Mouse (Mus musculus) spleen, postnatal 14 days (tissue): ENCODE measurements around the gene Cars2.
"Not testable (repeated sequence)": the region's sequence is repeated elsewhere in the genome, so short reads cannot be mapped to it uniquely, and the experiment has no call there.

Experiments
- DNase-seq, 2 experiments: peaks; one replicate each; pipeline ENCODE4 v3.0.0; 2021 to 2022; ENCODE audit warnings: low spot score in 2 of 2

Cars2 gene

DNA sequence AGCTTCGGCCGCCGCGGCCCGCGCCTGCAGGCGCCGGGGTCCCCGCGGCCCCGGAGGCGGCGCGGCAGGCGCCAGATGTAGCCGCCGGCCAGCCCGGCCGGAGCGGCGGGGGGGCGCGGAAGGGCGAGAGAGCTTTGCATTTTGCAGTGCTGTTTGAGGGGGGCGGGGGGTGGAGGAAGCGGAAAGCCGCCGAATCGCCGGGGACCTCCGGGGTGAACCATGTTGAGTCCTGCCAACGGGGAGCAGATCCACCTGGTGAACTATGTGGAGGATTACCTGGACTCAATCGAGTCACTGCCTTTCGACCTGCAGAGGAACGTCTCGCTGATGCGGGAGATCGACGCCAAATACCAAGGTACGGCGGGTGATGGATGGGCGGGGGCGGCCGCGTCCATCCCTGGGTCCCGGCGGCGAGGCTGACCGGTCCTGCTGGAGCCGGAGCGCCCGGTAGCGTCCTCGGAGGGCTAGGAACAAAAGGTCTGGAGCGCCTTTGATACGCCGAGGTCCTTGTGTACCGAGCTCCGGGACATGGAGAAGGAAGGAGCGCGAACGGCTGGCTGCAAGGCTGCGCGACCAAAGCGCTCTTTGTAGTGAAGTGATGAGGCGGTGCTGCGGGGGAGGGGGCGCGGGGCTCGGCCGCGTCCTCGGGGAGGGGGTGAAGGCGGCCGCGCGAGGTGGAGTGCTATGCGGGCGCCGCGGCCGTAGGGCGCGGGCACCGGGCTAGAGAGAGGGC is 6.3 kb upstream of the Cars2 start:
- DNase-seq = peak; percentile 28 to 36

GRCm38 (mm10) chr8:11555720-11556591 is 5.4 kb upstream of the Cars2 start:
- peak; percentile 93 to 94 for DNase-seq

- DNase-seq = peak; percentile 91 to 93
Observed at GRCm38 (mm10) chr8:11554799-11555719, 4.5 kb upstream of the Cars2 start, which contains the start of gene Ing1. Gene Ing1 (plus strand): TSS chr8:11555571.

- DNase-seq = no peak
Observed at GRCm38 (mm10) chr8:11552390-11552789, 1.8 kb upstream of the Cars2 start.

GRCm38 (mm10) chr8:11551497-11551896 is 914 bp upstream of the Cars2 start:
- DNase-seq = not testable (repeated sequence)

DNA sequence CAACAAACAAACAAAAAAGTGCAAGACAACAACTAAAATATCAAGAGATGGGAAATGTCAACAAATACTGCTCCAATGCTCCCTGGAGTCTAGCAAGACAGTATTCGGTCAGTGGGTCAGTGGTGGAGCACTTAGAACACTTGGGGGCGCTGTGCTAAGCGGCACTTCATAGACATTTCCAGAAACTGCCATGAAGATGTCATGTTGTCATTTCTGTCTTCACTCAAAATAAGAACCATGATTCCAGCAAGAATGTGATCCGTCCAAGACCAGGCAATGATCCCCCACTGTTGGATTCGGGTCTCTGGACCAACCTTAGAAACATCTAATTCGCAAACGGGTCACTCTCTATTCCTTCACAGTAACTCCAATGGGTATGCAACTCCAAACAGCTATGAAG is 877 bp downstream of the Cars2 start:
- peak; percentile 41 to 65 for DNase-seq

- DNase-seq = no peak
Observed at GRCm38 (mm10) chr8:11547063-11547462, 3.5 kb downstream of the Cars2 start.

GRCm38 (mm10) chr8:11544386-11544785 is 6.2 kb downstream of the Cars2 start:
- DNase-seq = peak; percentile 43 to 67

- no peak for DNase-seq
Observed at GRCm38 (mm10) chr8:11542866-11543265, 7.7 kb downstream of the Cars2 start.

GRCm38 (mm10) chr8:11542031-11542430 is 8.6 kb downstream of the Cars2 start:
- no peak for DNase-seq

GRCm38 (mm10) chr8:11540182-11540581 is 10.4 kb downstream of the Cars2 start:
- no peak for DNase-seq

- no peak for DNase-seq
Observed at GRCm38 (mm10) chr8:11539049-11539448, 11.5 kb downstream of the Cars2 start.

- no peak for DNase-seq
Observed at GRCm38 (mm10) chr8:11534494-11534893, 16.1 kb downstream of the Cars2 start.

DNA sequence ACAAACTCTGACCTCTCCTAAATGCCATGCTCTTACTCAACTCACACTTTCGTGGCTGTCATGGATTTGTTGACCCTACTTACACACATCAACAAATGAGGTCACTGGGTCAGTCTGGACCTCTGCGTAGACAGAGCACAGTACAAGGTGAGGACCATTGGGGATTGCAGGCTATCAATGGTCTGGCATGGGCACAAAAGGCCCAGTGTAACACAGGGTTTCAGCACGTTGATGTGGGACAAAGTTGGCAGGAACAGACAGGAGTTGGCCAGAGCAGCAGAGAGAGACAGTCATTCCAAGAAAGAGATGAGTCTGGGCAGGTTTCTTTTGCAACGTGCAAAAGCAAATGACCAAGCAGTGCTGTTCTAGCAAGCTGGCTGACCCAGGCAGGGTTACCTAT is 19.7 kb downstream of the Cars2 start:
- DNase-seq = no peak

- no peak for DNase-seq
Observed at GRCm38 (mm10) chr8:11530155-11530770, 20.3 kb downstream of the Cars2 start.

DNA sequence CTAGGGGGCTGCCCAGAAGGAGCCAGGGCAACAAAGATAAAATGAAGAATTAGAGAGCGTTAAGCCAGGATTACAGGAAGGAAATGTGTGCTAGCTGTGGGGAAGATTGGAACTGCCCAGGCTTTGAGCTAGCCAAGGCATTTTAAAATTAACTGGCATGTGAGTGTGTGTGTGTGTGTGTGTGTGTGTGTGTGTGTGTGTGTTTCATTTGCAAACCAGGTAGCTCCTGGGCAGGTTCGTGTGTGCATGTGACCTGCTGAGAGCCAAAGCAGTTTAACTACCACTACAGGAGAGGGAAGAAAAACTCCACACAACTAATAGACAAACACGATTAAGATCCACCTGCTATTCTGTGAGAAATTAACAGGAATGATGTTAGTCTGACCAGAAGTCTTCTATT is 27.3 kb downstream of the Cars2 start:
- DNase-seq = no peak

- no peak for DNase-seq
Observed at GRCm38 (mm10) chr8:11518676-11519075, 31.9 kb downstream of the Cars2 start.

- DNase-seq = no peak
Observed at GRCm38 (mm10) chr8:11518056-11518396, 32.6 kb downstream of the Cars2 start.

DNA sequence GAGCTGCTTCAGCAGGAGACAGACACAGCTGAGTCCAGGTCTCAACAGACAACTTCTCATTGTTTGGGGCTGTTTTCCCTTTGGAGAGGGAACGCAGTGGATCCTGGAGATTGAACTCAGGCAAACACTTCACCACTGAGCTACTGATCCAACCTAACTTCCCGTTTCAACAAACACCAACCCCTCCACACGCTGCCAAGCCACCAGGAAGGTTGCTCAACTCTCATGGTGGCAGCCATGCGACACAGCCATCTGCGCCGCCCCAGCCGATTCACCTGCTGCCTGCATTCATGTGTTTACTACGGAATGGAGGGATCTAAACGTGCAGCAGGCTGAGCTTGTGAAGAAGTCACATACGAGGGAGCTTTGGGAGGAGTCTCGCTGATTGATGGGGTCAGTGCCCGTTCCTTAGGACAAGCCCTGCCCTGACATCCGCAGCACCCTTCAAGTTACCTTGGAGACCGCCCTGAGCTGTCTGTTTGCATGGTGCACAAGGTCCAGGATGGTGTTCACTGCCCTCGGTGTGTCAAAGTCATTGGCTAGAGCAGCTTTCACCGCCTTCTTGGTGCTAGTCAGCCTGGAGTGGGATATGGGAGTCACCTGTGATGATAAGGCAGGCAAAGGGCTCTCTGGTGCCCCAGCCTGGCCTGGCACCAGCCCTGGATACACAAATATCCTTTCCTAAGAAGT is 33.1 kb downstream of the Cars2 start:
- no peak for DNase-seq

DNA sequence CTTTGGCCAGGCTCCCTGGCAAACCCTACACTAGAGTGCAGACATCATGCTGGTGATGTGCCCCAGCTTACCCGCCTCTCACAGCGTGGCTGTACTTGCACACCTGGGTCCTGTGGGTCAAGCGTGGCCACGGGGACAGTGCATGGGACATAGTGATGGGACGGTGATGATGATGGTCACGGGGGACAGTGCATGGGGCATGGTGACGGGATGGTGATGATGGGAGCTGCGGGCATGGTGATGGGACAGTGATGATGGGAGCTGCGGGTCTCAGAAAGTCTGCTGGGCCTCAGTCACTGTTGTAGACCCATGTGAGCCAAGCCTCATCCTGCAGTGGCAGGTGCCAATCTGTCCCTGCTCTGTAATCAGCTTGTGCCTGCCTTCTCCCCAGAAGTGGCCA is 34.3 kb downstream of the Cars2 start:
- DNase-seq = no peak

- DNase-seq = no peak
Observed at GRCm38 (mm10) chr8:11513247-11513646, 37.3 kb downstream of the Cars2 start.
